Mouse (Mus musculus) limb, embryonic 10.5 days (tissue): Measurements from ENCODE around the gene Tmed9. TPM values are rescaled to one million over a fixed set of nuclear protein-coding genes. Genes with fewer than 3 reads are reported as not detected.
A peak's percentile ranks its signal among the peaks of the same experiment; 100 is the strongest.

Experiments used
- DNase-seq: peaks from one replicate; pipeline ENCODE4 v3.0.0-alpha.2; 2017; ENCODE audit warnings: low spot score
- H3K27ac ChIP-seq: fragments of 300-500 bp; sonication (generic); 2 replicates; pipeline ENCODE4 v1.5.1; 2016; ENCODE audit warnings: mild to moderate bottlenecking
- H3K27me3 ChIP-seq: fragments of 300-500 bp; sonication (generic); 2 replicates; pipeline ENCODE4 v1.6.1; 2016; ENCODE audit warnings: low read depth, mild to moderate bottlenecking; ENCODE audit not compliant: poor library complexity, severe bottlenecking
- H3K36me3 ChIP-seq: fragments of 300-500 bp; sonication (generic); 2 replicates; pipeline ENCODE4 v1.6.1; 2016; ENCODE audit warnings: mild to moderate bottlenecking, moderate library complexity
- H3K4me1 ChIP-seq: fragments of 300-500 bp; sonication (generic); 2 replicates; pipeline ENCODE4 v1.6.1; 2016
- H3K4me3 ChIP-seq: fragments of 300-500 bp; sonication (generic); 2 replicates; pipeline ENCODE4 v1.5.1; 2016; ENCODE audit warnings: mild to moderate bottlenecking, moderate library complexity
- H3K9me3 ChIP-seq: fragments of 300-500 bp; sonication (generic); replicated peaks from 2 replicates; pipeline ENCODE4 v1.6.1; 2016; ENCODE audit warnings: mild to moderate bottlenecking
- WGBS: fragments of 180-500 bp; shearing (Covaris S2); methylation state at CpG from one replicate; pipeline ENCODE4 v1.1.7; 2016; 5-methylcytosine and 5-hydroxymethylcytosine counted together
- polyA plus RNA-seq: library from polyadenylated mRNA; unstranded; fragments of >200 nt; fragmentation: Nextera tagmentation; extraction: Ambion mirVana; gene quantifications from 2 replicates; pipeline ENCODE4 v1.2.1, GENCODE M21; 2016

Tmed9 gene
- 111 and 123 TPM in 2 replicates for polyA plus RNA-seq

- Histone ChIP-seq H3K36me3 (peaks cover 12% of the 10 kb centered on the region), H3K27me3 (no peaks in the 10 kb centered on the region), H3K4me1 (peaks cover 21% of the 10 kb centered on the region), H3K27ac (no peak within 1 kb of the TSS), H3K4me3 (no peak within 1 kb of the TSS), H3K9me3 (no peaks in the 10 kb centered on the region)
- WGBS, result 91% methylated on average over 2 of the region's 2 CpGs
- no peak for DNase-seq
These were observed at the start of gene Tmed9 for GRCm38 (mm10) chr13:55573432-55573831. Gene Tmed9, plus strand, starts transcription at chr13:55573732.

GRCm38 (mm10) chr13:55523951-55524600 is 49.5 kb upstream of the Tmed9 start:
- Histone ChIP-seq H3K9me3 (no peaks in the 10 kb centered on the region), H3K36me3 (peaks cover 29% of the 10 kb centered on the region), H3K4me1 (peaks cover 16% of the 10 kb centered on the region), H3K27ac (peak overlapping the region; percentile 72), H3K4me3 (no peak overlapping the region), H3K27me3 (no peaks in the 10 kb centered on the region)
- WGBS, result 90% methylated on average over 23 of the region's 23 CpGs
- DNase-seq, result no peak

- no peak overlapping the region for H3K4me3 ChIP-seq
- H3K4me1 ChIP-seq, result peaks cover 16% of the 10 kb centered on the region
- peaks cover 47% of the 10 kb centered on the region for H3K36me3 ChIP-seq
- H3K27ac ChIP-seq, result no peak overlapping the region
- WGBS, result 87% methylated on average over 16 of the region's 16 CpGs
- no peaks in the 10 kb centered on the region for H3K9me3 ChIP-seq
- DNase-seq, result no peak
- no peaks in the 10 kb centered on the region for H3K27me3 ChIP-seq
These were observed 47.6 kb upstream of the Tmed9 start for GRCm38 (mm10) chr13:55525733-55526553.

GRCm38 (mm10) chr13:55527212-55527611 is 46.3 kb upstream of the Tmed9 start:
- Histone ChIP-seq H3K27me3 (no peaks in the 10 kb centered on the region), H3K4me1 (peaks cover 16% of the 10 kb centered on the region), H3K27ac (no peak overlapping the region), H3K9me3 (no peaks in the 10 kb centered on the region), H3K4me3 (no peak overlapping the region), H3K36me3 (peaks cover 60% of the 10 kb centered on the region)
- no peak for DNase-seq
- WGBS, result 91% methylated on average over 16 of the region's 16 CpGs

GRCm38 (mm10) chr13:55527834-55528772 is 45.4 kb upstream of the Tmed9 start:
- no peak overlapping the region for H3K4me3 ChIP-seq
- no peaks in the 10 kb centered on the region for H3K27me3 ChIP-seq
- H3K9me3 ChIP-seq, result no peaks in the 10 kb centered on the region
- H3K36me3 ChIP-seq, result peaks cover 66% of the 10 kb centered on the region
- no peak overlapping the region for H3K27ac ChIP-seq
- peaks cover 10% of the 10 kb centered on the region for H3K4me1 ChIP-seq
- DNase-seq, result no peak
- 84% methylated on average over 18 of the region's 18 CpGs for WGBS

- Histone ChIP-seq H3K9me3 (no peaks in the 10 kb centered on the region), H3K4me3 (no peak within 1 kb of the TSS), H3K4me1 (no peaks in the 10 kb centered on the region), H3K27ac (no peak within 1 kb of the TSS), H3K36me3 (peaks cover 67% of the 10 kb centered on the region), H3K27me3 (no peaks in the 10 kb centered on the region)
- 86% methylated on average over 8 of the region's 8 CpGs for WGBS
- DNase-seq, result no peak
These were observed 44.2 kb upstream of the Tmed9 start, which contains the start of gene Dok3 for GRCm38 (mm10) chr13:55529198-55529915. Gene Dok3, minus strand, starts transcription at chr13:55529296.

GRCm38 (mm10) chr13:55535191-55535590 is 38.3 kb upstream of the Tmed9 start:
- no peak overlapping the region for H3K27ac ChIP-seq

GRCm38 (mm10) chr13:55535796-55536193 is 37.7 kb upstream of the Tmed9 start:
- H3K27me3 ChIP-seq, result no peaks in the 10 kb centered on the region
- H3K4me1 ChIP-seq, result peaks cover 15% of the 10 kb centered on the region
- WGBS, result 16% methylated on average over 17 of the region's 17 CpGs
- peak overlapping the region; percentile 86 for H3K27ac ChIP-seq
- H3K9me3 ChIP-seq, result no peaks in the 10 kb centered on the region
- H3K36me3 ChIP-seq, result peaks cover 82% of the 10 kb centered on the region
- peak overlapping the region; percentile 90 for H3K4me3 ChIP-seq
- no peak for DNase-seq

More at GRCm38 (mm10) chr13:55535191-55535590, 38.3 kb upstream of the Tmed9 start:
- no peak for DNase-seq
- peaks cover 82% of the 10 kb centered on the region for H3K36me3 ChIP-seq
- H3K9me3 ChIP-seq, result no peaks in the 10 kb centered on the region
- H3K27me3 ChIP-seq, result no peaks in the 10 kb centered on the region
- WGBS, result 94% methylated on average over 15 of the region's 15 CpGs
- H3K4me3 ChIP-seq, result peak overlapping the region; percentile 90
- peaks cover 15% of the 10 kb centered on the region for H3K4me1 ChIP-seq

- H3K4me3 ChIP-seq, result peak within 1 kb of the TSS; percentile 90
- WGBS, result under 1% methylated on average over 70 of the region's 70 CpGs
- no peaks in the 10 kb centered on the region for H3K27me3 ChIP-seq
- peak; percentile 98 for DNase-seq
- H3K4me1 ChIP-seq, result peaks cover 15% of the 10 kb centered on the region
- H3K27ac ChIP-seq, result peak within 1 kb of the TSS; percentile 86
- no peaks in the 10 kb centered on the region for H3K9me3 ChIP-seq
- peaks cover 82% of the 10 kb centered on the region for H3K36me3 ChIP-seq
These were observed 37.0 kb upstream of the Tmed9 start, which contains the start of gene Ddx41 for GRCm38 (mm10) chr13:55536194-55537175. Gene Ddx41, minus strand, starts transcription at chr13:55536658.

GRCm38 (mm10) chr13:55540933-55541332 is 32.6 kb upstream of the Tmed9 start:
- Histone ChIP-seq H3K4me3 (no peak overlapping the region), H3K27ac (no peak overlapping the region), H3K36me3 (peaks cover 86% of the 10 kb centered on the region), H3K27me3 (no peaks in the 10 kb centered on the region), H3K4me1 (peaks cover 6% of the 10 kb centered on the region), H3K9me3 (no peaks in the 10 kb centered on the region)
- WGBS, result 91% methylated on average over 2 of the region's 2 CpGs
- DNase-seq, result no peak

GRCm38 (mm10) chr13:55542891-55543290 is 30.6 kb upstream of the Tmed9 start:
- no peak for DNase-seq
- Histone ChIP-seq H3K9me3 (no peaks in the 10 kb centered on the region), H3K27ac (no peak overlapping the region), H3K4me1 (no peaks in the 10 kb centered on the region), H3K36me3 (peaks cover 99% of the 10 kb centered on the region), H3K27me3 (no peaks in the 10 kb centered on the region), H3K4me3 (no peak overlapping the region)
- 96% methylated on average over 4 of the region's 4 CpGs for WGBS
